Mouse (Mus musculus) mouse embryonic stem cell (cell line): ENCODE results near the gene Zbed3.

Experiments used
- in situ Hi-C, 2 experiments: fragments of 300-500 bp; cut with MboI; formaldehyde crosslinking; loops; 1 replicate in 1 of 2; 3 replicates in 1 of 2; pipeline ENCODE4 v1.14.3; 2019 to 2020; ENCODE audit warnings: low sequenced_read_pairs in 2 of 2, low pct_unique_long_range_greater_than_20kb in 1 of 2, mixed read lengths in 1 of 2; ENCODE audit not compliant: unreplicated experiment in 1 of 2

Zbed3 gene

DNA sequence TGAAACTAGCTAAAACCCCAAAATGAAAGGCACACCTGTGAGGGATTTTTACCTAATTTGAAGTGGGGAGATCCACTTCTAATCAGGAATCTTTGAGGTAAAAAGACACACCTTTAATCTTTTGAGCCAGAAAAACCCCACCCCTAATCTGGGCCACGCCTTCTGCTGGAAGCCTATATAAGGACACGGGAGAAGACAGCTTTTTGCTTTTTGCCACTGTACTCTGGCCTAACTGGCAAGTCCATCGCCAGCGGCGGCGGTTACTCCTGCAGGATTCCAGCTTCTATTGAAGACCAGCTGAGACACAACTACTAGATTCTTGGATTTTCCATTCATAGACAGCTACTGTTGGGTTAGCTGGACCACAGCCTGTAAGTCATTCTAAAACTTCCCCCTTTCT is at the start of gene Zbed3:
Gene Zbed3, plus strand, starts transcription at position 213 of the 400 bp plus-strand sequence.
- in situ Hi-C loops, result no loop called here

- in situ Hi-C loops, result no loop called here
Measured at GRCm38 (mm10) chr13:95278426-95279025, 44.9 kb upstream of the Zbed3 start.

DNA sequence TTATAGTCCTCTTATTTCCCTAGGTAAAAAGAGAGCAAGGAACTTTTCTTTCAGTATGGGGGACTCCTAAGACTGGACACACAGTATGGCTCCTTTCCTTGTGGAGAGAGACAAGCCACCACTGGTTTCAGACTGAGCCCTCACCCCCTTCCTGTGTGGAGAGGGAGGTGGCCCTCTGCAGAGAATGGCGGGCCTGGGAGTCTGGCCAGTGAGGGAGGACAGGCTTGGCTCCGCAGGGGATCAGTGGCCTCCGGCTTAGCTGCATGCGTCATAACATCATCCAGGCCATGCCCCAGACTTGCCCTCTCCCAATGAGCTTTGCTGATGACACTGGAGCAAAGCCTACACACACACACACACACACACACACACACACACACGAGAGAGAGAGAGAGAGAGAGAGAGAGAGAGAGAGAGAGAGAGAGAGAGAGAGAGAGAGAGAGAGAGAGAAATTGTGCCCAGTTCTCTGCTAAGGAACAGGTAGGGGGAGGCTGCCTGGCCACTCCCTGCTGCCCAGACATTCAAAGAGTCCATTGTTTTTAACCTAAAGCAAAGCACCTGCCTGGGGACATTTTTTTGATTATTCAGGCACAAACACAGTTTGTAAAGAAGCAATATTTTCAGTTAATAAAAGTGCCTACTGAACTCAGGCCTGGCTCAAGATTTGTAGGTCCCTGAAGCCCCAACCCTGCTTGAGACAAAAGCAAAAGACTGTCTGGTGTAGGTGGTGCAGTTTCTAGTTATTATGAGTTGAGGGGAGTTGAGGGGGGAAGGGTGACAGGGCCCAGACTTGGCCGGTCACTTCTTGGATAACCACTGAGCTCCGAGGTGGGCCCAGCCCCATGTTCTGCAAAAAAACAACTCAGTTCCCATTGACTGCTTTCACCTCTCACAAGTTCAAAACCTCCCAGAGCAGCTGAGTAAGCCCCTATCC is 41.4 kb upstream of the Zbed3 start:
- in situ Hi-C loops, result no loop called here

DNA sequence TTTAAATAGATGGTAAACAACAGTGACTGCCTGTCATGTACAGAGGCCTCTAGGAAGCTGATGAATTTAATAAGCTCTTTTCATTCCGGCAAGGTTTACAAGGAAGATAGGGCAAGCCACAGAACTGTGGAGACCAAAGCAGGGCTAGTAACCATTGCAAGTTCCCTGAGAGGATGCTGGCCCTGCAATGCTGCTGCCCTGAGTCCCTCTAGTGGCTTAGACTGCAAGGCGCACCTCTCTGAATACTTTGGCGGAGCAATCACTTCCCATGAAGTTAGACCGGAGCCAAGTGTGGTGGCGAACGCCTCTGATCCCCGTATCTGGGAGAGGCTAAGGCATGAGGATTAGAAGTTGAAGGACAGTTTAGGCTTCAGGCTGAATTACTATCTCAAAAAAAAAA is 36.4 kb upstream of the Zbed3 start:
- in situ Hi-C loops, result no loop called here

DNA sequence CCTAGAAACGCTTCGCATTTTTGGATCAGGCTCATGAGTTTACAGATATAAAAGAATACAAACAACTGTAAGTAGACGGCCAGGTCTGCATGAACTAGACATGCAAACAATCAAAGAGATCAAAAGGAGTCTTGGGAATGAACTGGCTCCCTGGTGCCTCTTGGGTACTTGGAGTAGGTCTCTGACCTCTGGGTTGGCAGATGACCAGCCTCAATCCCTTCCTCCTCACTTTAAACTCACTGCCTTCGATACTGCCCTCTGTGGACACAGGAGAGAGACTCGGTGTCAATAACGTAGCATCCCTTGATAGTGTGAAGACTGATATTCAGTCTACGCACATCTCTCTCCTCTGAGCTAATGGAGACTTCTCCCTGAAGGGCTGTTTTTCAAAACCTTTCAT is 35.4 kb upstream of the Zbed3 start:
- in situ Hi-C loops, result no loop called here

DNA sequence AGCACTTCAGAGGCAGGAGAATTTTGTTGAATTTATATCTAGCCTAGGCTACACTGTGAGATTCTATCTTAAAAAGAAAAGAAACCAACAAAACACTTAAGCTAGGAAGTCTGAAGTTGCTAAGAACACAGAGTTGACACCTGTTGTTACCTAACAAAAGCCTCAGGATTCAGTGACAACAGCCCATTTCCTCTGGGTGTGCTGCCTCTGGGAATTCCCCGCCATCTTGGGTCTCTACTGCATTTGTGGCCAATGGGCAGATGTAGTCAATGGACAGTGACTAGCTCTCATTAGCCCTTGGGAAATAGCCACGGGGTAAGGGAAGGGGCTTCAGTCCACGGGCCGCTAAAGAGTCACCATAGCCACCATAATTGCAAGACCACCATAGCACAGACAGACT is 31.4 kb upstream of the Zbed3 start:
- in situ Hi-C loops, result no loop called here

DNA sequence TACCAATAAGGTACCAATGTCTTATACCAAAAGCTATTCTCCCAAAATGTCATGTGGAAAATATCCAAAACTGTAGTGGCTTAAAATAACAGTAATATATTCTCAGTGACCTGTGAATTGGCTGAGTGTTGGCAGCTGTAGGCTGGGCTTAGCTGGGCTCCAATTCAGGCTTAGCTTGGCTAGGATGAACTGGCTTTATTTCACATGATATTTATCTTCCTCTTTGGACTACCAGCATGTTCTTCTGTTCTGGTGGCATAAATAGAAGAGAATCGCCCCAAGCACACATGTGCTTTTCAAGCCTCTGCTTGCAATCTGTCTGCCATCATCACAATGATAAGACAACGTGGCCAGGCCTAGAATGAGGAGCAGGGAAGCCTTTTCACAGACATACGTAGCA is 23.5 kb upstream of the Zbed3 start:
- in situ Hi-C loops, result no loop called here

GRCm38 (mm10) chr13:95306596-95306995 is 16.8 kb upstream of the Zbed3 start:
- in situ Hi-C loops, result no loop called here

GRCm38 (mm10) chr13:95307100-95307655 is 16.2 kb upstream of the Zbed3 start:
- in situ Hi-C loops, result no loop called here

DNA sequence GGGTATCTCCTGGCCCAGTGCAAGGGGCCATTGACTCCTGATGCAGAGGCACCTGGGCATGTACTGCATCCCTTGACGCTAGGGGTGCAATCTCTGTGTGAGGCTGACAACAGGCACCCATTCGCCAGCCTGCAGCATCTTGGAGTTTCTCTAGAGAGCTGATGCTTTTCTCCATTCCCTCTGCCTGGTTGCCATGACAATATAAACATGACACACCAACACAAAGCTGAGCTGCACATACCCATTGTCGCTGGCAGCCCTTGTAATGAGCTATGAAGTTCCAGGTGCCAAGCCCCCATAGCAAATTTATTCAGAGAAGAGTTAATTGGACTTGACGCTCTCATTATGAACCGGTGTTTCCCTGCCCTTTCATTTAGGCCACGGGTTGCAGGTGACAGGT is 11.4 kb upstream of the Zbed3 start:
- in situ Hi-C loops, result no loop called here

GRCm38 (mm10) chr13:95319153-95319552 is 4.3 kb upstream of the Zbed3 start:
- in situ Hi-C loops, result no loop called here

DNA sequence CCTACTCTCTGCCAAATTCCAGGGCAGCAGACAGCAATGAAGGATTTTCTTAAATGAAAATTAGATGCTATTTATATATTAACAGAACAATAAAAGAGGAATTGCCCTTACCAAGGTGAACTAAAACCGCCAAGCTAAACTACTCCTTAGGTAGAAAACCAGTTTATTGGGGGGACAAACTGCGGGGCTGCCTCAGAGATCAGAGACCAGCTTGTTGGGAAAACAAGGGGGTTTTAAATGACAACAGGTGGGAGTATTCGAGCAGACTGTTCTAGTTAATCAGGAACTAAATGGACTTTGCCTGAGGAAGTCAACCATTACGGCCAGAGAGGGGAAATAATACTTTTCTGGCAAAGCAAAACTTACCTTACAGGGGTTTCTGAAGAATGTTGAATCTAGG is 3.0 kb upstream of the Zbed3 start:
- in situ Hi-C loops, result no loop called here

GRCm38 (mm10) chr13:95323950-95324625 is 676 bp downstream of the Zbed3 start:
- in situ Hi-C loops, result no loop called here

- in situ Hi-C loops, result no loop called here
Measured at GRCm38 (mm10) chr13:95324626-95325079, 1.2 kb downstream of the Zbed3 start.

DNA sequence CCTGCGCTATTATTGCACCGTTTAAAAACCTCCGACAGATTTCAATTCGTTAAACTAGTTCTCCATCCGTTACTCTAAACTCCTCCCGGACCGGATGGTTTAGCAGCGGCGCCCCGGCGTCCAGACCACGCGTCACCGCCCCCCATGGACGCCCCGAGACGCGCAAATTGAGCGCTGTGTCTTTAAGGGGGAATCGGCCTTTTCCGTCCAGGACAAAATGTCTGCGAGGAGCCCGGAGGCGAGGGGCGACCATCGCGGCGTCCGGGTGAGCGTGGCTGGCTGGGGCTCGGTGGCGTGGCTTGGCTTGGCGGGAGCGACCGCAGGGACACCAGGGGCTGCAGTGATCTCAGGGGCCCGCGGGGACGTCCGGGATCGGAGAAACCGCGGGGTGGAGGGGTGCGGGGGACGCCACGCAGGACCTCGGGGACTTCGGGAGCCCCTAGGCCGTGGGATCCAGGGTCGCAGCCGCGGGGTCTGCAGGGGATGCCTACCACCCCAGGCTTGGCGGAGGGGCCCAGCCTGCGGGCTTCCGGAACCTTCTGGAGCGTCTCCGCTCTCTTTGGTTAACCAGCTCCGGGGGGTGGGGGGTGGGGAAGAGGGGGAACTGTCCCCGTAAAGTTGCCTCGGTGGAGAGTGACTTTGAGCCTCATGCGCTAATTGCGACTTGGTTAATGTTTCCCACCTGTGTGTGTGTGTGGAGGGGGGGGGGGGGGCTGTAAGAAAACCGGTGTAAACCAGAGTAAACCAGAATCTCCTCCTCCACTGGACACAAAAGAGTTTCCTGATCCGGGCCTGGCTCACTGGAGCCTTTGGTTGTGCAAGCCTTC is 1.9 kb downstream of the Zbed3 start:
- in situ Hi-C loops, result no loop called here

DNA sequence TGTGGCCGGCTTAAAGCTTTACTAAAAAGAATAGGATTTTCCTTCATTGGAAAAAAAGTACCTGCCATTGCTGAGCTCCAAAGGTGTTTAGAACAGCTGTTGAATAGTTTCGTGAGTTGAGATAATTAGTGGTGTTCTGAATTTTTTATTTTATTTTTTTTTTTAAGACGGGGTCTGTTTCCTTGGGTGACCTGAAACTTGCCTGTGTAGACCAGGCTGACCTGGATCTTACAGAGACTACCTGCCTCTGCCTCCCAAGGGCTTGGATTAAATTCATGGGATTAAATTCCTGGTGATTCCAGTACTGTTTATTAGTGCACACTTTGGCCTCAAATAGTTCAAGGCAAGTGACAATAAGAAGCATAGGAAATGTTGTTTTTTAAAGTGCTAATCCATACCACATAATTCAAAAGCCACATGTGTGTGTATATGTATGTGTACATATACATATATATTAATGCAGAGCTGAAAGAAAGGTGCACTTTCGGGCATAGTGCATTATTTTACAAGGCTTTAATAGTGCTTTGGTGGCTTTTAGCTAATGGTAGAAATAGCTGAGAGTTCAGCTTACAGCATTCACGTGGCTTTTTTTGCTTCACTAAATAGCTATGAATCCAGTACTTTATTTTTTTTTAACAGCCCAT is 2.6 kb downstream of the Zbed3 start:
- in situ Hi-C loops, result no loop called here

DNA sequence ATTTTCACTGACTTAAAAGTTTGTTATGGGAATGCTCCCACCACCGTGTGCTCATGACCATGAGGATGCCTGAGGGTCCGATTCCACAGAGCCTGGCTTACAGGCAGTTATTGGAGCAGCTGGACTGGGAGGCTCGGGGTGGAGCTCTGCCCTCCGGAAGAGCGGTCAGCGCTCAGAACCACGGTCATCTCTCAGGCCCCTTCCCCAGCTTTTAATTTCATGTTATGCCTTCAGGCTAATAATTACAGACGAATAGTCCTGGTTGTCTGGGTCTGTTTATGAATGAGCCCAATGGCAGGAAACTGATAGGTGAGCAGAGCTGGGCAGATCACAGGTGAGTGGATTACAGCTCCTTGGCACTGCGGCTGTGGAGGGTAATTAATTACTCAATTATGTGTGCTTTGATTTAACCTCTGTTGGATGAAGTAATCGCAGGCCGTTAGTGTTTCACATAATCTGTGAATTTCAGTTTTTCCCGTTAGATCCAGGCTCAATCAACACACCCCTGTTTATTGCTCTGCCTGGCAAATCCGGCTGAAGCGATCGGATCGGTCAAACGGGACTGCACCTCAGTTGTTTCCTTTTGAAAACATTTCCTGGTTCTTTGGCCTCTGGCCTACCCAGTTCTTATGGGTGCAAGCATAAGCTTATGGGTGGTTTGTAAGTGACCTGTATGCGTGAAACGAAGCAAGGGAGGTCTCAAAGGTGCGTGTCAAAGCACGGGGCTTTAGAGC is 3.4 kb downstream of the Zbed3 start:
- in situ Hi-C loops, result no loop called here
